Mouse (Mus musculus): ENCODE measurements around the gene Tnrc6a. TPM values are rescaled to one million over a fixed set of nuclear protein-coding genes. Genes with fewer than 3 reads are reported as not detected.
"Not testable (repeated sequence)": the region's sequence is repeated elsewhere in the genome, so short reads cannot be mapped to it uniquely, and the experiment has no call there.

The Tnrc6a gene
- total RNA-seq (2021), result 10 to 100 TPM; 38.5 to 47.3 TPM

DNA sequence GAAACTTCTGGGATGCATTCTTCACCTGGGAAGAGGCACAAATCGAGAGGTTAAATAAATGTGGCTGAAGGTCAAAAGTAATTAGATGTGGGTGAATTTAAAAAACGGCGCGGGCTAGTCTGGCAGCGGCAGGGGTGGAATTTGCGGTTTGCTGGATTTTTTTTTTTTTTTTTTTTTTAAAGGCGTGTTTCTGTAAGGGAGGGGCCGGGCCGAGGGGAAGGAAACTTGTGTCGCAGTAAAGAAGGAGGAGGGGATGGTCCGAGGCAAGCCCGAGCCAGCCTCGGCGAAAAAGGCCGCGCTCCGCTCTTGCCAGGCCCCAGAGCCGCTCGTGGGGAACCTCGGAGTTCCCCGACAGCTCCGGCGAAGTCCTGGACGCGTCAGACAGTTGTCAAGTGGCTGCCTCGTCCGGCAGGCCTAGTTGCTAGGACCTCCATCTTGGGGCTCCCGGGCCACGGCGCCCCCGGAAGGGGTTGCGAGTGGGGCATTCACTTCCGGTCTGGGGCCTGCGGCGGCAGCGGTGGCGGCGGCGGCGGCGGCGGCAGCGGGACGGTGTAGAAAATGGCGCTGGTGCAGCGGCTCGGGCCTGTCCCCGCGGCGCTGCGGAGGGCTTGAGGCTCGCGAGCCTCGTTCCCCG lies at the start of gene Tnrc6a:
Tnrc6a (plus strand) TSS at position 221 of the 634 bp plus-strand sequence.
- peak; percentile 96 for DNase-seq
- intact Hi-C loops (cut with DNase I), result no loop called here

DNA sequence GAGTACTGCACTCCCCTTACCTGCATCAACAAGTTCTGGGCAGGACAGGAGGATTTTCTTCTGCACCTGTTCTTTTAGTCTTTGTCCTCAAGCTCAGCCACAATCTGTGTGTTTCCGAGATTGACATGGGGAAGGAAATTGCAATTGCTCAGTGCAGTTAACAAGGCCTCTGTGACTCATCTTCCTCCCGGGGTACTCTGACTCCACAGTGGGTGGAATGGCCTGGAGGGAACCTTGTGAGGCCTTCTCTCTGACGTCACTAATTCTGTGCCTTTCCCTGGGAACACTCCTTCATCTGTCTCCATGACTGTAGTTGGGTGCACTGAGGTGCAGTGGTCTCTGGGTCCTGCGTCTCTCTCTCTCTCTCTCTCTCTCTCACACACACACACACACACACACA lies 41.4 kb upstream of the Tnrc6a start:
- DNase-seq, result no peak
- intact Hi-C loops (cut with DNase I), result no loop called here

DNA sequence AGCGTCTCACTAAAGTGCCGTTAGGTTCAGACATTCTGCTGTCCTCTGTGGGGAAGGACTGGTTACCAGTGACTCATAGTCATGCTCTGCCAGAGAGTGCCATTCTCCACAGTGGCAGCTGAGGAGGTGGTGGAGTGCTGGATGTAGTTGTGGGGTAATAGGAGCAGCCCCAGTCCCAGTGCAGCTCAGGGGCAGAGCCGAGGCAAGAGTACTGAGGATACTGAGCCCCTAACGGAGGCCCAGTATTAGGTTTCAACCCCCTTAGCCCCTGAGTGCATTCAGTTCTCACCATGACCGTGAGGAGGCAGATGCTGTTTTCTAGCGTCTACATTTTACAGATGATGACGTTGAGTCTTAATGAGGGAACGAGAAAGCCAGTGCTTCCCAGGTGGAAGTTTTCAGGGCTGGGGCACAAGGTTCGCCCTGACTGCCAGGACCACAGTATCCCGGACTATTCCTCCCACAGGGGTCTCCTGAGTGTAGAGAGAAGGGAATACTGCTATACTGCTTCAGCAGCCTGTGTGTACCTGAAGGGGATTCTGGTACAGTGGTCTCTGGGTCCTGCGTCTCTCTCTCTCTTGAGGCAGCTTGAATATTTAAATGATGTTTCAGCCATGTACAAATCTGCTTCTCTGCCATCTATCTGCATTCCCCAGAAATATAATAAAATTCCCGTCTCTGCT lies 40.1 kb upstream of the Tnrc6a start:
- no peak for DNase-seq

GRCm38 (mm10) chr7:123084180-123084691 lies 39.4 kb upstream of the Tnrc6a start:
- intact Hi-C loops (cut with DNase I), result no loop called here
- DNase-seq, result peak; percentile 52 to 63

More for the DNA sequence above, 40.1 kb upstream of the Tnrc6a start:
- intact Hi-C loops (cut with DNase I), result no loop called here

- intact Hi-C loops (cut with DNase I), result no loop called here
- DNase-seq, result peak; percentile 16 to 38
Measured at GRCm38 (mm10) chr7:123084708-123085107, 39.0 kb upstream of the Tnrc6a start.

- DNase-seq, result no peak
- intact Hi-C loops (cut with DNase I), result no loop called here
Measured at GRCm38 (mm10) chr7:123088920-123089319, 34.8 kb upstream of the Tnrc6a start.

DNA sequence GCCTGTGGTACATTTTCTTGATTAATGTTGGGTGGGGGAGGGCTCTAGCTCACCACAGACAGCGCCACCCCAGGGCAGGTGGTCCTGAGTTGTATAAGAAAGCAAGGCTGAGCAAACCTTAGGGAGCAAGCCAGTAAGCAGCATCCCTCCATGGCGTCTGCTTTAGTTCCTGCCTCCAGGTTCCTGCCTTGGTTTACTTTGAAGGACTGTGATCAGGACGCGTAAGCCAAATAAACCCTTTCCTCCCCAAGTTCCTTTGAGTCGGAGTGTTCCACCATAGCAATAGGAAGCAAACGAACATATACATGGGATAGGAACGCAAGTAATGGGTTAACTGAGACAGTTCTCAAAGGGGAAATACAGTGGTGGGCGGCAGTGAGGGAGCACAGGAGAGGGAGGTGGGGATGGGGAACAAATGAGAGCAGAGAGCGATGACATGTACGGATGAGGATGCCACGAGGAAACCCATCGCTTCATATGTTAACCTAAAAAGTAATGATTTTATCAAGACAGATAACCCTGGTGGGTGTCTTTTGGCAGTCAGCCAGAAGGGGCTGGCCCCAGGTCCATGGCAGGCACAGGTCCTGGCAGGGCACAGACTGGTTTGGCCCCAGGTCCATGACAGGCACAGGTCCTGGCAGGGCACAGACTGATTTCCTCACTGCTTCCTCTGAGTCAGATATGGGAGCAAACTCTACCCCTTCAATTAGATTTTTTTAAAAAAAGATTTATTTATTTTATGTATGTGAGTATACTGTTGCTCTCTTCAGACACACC lies 27.2 kb upstream of the Tnrc6a start:
- intact Hi-C loops (cut with DNase I), result no loop called here
- peak in 1 of 2 experiments; percentile 24 for DNase-seq

DNA sequence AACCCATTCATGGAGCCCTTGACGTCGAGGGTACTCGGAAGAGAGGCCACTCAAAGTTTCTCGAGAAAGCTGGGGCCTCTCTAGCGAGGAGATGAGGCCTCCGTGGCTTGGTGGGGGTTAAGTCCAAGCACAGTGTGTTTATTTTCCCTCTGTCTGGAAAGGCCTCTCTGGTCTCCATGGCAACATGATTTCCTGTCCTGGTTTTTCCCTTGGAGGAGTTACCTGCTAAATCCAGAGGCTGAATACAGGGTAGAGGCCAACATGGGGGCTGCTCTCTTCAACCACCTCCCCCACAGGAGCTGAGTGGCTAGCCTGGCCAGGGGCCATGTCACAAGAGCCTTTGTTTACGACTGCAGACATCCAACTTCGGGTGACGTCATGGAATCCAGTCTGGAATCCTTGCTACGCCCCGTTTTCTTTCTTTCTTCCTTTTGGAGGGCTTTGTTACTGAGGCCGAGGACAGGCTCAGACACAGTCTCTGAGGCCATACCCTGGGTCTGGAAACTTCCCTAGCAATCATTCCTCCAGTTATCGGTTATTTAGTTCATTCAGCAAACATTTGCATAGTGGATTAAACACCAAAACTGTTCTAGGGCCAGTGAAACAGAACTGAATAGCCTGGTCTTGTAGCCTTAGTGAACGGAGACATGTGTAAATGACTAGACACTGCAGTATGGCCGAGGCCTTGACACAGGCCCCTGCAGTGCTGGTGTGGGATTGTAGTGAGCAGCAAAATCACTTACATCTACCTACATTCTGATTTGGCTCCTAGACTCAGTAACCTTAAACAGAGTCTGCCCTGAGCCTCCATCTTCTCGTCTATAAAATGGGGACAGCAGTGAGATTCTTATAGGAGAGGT lies 25.6 kb upstream of the Tnrc6a start:
- peak; percentile 90 for DNase-seq
- intact Hi-C loops (cut with DNase I), result no loop called here

DNA sequence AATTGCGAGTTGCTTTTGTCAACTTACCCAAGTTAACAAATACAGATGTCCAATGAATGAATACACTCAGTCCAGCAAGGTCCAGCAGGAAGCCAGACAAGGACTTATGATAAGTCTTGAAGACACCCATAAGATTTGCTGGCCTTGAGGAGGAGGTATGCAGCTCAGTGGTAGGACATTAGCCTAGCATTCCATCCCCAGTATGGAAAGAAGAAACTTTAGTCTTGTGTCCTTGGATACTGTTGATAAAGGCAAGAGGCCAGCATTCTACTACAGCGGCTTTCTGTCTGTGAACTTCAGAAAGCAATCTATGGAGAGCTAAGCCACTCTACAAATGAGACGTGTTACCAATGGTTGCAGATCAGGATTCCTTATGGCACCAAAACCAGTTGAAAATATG lies 22.4 kb upstream of the Tnrc6a start:
- intact Hi-C loops (cut with DNase I), result no loop called here
- no peak for DNase-seq

GRCm38 (mm10) chr7:123105381-123105780 lies 18.3 kb upstream of the Tnrc6a start:
- DNase-seq; intact Hi-C loops (cut with DNase I): not testable (repeated sequence)

- intact Hi-C loops (cut with DNase I), result no loop called here
- DNase-seq, result no peak
Measured at GRCm38 (mm10) chr7:123105906-123106305, 17.8 kb upstream of the Tnrc6a start.

DNA sequence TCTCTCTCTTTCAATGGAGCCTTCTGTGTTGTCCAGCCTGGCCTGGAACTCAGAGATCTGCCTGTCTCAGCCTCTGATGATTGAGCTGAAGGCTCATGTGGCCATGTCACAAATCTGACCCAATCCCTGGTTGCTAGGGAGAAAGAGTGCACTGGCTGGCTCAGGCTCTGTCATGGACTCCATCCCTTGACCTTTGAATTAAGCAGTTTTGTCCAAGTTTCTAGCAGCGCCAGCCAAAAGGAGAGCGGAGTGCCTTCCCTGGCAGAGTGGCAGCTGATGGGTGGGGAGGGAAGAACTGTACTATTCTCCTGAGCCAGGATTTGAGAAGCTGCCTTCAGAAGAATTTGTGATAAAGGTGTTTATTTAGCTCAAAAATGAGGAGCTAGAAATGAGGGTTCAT lies 17.4 kb upstream of the Tnrc6a start:
- DNase-seq, result no peak
- intact Hi-C loops (cut with DNase I), result no loop called here

DNA sequence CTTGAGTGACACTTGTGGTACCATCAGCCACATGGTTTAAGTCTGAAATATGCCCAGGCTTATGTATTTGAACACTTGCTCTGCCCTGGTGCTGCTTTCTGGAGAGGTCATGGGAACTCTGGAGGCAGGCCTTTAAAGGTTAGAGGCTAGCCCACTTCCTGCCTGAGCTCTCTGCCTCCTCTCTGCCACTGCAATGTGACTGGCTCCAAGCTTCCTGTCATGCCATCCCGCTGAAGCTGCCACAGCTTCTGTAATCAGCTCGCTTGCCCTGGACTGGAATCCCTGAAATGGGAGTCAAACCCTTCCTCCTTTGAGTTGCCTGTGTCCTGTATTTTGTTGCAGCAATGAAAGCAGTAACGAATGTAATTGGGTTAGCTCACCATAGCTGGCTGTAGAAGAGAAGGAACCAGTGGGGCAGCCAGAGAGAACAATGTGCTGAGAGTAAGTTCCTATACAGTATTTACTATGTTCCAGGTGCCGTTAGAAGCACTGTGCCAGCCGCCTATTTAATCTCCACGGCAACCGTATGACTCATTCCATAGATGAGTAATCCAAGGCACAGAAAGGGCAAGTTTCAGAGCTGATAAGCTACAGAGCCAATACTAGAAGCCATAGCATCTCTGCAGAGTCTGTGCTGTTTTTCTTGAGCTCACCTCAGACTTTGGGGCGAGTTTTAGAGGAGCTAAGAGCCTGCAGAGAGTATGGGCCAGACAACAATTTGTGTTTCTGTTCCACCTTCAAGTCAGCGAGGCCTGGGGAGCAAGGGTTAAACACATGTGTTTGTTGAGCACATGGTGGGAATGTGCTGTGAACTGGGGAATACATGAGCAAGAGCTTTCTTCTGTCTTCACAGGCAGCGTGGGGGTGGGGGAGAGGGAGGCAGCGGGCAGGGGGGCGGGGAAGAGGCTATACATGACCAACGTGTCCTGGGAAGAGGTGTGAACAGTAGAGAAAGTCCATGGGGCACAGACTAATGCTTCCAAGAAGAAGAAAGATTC lies 15.3 kb upstream of the Tnrc6a start:
- intact Hi-C loops (cut with DNase I), result no loop called here
- no peak for DNase-seq

- intact Hi-C loops (cut with DNase I), result no loop called here
- no peak for DNase-seq
Measured at GRCm38 (mm10) chr7:123109361-123110000, 14.2 kb upstream of the Tnrc6a start.

DNA sequence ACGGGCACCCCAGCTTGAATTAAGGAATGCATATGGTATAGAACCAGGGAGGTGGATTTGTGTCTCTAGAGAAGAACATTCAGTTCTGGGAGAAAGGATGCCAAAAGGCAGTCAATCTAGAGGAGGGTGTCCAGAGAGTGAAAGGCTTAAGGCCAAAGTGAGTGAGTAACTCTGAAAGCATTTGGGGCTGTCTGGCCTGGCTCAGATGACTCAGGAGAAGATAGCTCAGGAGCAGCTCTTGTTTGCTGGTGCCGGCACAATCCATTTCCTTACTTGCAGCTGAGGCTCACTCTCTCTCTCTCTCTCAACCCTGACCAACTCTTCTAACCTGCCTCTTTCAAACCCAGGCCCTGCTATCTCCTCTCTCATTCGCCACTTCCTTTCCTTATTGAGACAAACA lies 13.6 kb upstream of the Tnrc6a start:
- intact Hi-C loops (cut with DNase I), result no loop called here
- peak; percentile 75 to 79 for DNase-seq

DNA sequence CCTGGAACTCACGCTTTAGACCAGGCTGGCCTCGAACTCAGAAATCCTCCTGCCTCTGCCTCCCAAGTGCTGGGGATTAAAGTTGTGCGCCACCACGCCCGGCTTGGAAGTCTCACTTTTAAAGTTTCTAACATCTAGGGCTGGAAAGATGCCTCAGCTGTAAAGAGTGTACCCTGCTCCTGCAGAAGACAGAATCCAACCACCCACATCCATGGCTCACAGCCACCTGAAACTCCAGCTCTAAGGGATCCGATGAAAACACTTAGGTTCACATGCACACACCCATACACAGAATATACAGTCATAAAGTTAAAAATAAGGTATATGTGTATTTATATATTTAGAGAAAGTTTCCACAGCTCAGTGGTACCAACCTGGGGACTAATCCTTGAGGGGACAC lies 10.1 kb upstream of the Tnrc6a start:
- intact Hi-C loops (cut with DNase I), result no loop called here
- DNase-seq, result no peak

DNA sequence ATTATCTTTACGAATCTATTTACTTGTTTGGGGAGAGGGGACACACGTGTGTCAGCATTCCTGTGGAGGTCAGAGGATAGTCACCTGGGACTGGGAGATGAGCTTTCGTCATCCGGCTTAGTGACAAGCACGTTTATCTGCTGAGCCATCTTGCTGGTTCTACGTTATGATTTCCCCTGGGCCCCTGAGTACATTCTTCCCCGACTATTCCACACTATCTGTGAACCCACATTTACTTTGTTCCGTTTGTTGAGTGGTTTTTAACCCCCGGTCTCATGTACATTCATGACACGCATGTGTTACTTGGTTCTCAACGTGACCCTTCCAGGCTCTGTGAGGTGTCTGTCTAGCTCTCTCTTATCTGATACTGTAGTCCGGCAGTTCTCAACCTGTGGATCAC lies 6.9 kb upstream of the Tnrc6a start:
- DNase-seq, result no peak
- intact Hi-C loops (cut with DNase I), result no loop called here

- no peak for DNase-seq
- intact Hi-C loops (cut with DNase I), result no loop called here
Measured at GRCm38 (mm10) chr7:123117209-123117608, 6.5 kb upstream of the Tnrc6a start.

- intact Hi-C loops (cut with DNase I), result no loop called here
- no peak for DNase-seq
Measured at GRCm38 (mm10) chr7:123120516-123120915, 3.2 kb upstream of the Tnrc6a start.
